Mouse (Mus musculus): ENCODE data around the gene Hspa12b.

DNA sequence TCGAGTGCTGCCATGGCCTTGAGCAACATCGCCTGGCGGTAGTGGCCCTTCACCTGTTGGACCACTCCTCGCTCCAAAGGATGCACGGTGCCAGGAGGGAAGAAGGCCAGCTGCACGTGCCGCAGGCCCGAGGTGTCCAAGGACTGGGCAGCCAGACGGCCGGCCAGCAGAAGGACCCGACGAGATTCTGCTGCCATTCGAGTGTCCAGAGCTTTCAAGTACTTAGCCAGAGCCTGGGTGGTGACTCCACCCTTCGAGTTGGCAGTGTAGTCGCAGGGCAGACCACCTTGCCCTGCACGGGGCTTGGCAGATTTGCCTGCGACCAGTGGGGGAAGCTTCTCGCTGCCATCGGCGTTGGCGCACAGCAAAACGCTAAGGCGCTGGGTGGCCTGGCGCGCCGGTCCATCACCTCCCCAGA, 51.8 kb downstream of the Hspa12b start:
- TF ChIP-seq EP300 (IDR thresholded peaks at IDR 0.05; ENCODE audit: insufficient read depth, low read depth, low read length) (no peak), POLR2A (IDR thresholded peaks at IDR 0.05; ENCODE audit: insufficient read depth, low read depth, low read length) (no peak)

Measured in heart, adult 2 months (tissue).